In genomic region chr5:139970186-139970631, GRCm38 (mm10) we compare ENCODE assay signal across 9 mouse cellular contexts.
DNase-seq lines count a peak whose midpoint lies in the region; ATAC-seq and TF ChIP-seq lines count a peak whose summit lies in the region.
"Had no signal": no experiment of that assay in that cellular context is flagged by ENCODE, and none has a peak within 500 bp of the region (broad histone marks: within the 10 kb centered on the region; RNA-seq: fewer than 3 reads in every experiment).

No protein-coding gene starts in this region.

- H3K36me3 ChIP-seq in kidney, adult 2 months (ENCODE audit: control insufficient read depth, insufficient read depth, low read length), result no peaks in the 10 kb centered on the region
- no peaks in the 10 kb centered on the region for H3K36me3 ChIP-seq in kidney, embryonic 14.5 days (ENCODE audit: control insufficient read depth, insufficient read depth, low read length)
- H3K36me3 ChIP-seq in ES-E14 (ENCODE audit: control insufficient read depth, insufficient read depth, low read length, poor library complexity, severe bottlenecking), result no peaks in the 10 kb centered on the region
- H3K36me3 ChIP-seq: limb, embryonic 15.5 days had no signal

- peak; percentile 51 for TF ChIP-seq CTCF in kidney, adult 2 months (conservative IDR thresholded peaks at IDR 0.05; ENCODE audit: insufficient read depth, insufficient read length, low read depth, low read length)

- H3K9me3 ChIP-seq in kidney, embryonic 14.5 days (ENCODE audit: control insufficient read depth, low read length), result no peaks in the 10 kb centered on the region
- H3K9me3 ChIP-seq in ES-E14 (ENCODE audit: control insufficient read depth, insufficient read depth, low read depth, low read length), result no peaks in the 10 kb centered on the region
- H3K9me3 ChIP-seq: limb, embryonic 15.5 days had no signal

- no peak overlapping the region for H3K4me2 ChIP-seq in kidney, embryonic 14.5 days (replicated peaks; ENCODE audit: low read depth, low read length)
- H3K4me2 ChIP-seq: limb, embryonic 15.5 days had no signal

- no peak overlapping the region for H3K9ac ChIP-seq in kidney, embryonic 14.5 days (ENCODE audit: low read depth, low read length)
- H3K9ac ChIP-seq in ES-E14 (ENCODE audit: insufficient read depth, low read depth, low read length, poor library complexity, severe bottlenecking), result no peak overlapping the region
- H3K9ac ChIP-seq: limb, embryonic 15.5 days had no signal

- ATAC-seq in kidney, embryonic 14.5 days (ENCODE audit: low FRiP score, low TSS enrichment), result no peak
- ATAC-seq in common myeloid progenitor, adult 5-6 weeks (replicated peaks; ENCODE audit: low read depth, poor library complexity, severe bottlenecking), result peak; percentile 40
- no peak for ATAC-seq in inflammation-experienced regulatory T-cells, adult 6 months

- no peaks in the 10 kb centered on the region for H3K4me1 ChIP-seq in kidney, adult 2 months (ENCODE audit: control insufficient read depth, insufficient read depth, low read length)
- no peaks in the 10 kb centered on the region for H3K4me1 ChIP-seq in kidney, embryonic 14.5 days (ENCODE audit: control insufficient read depth, insufficient read depth, low read length)
- peaks cover 0 to 29% of the 10 kb centered on the region in 2 experiments; a peak in 2 of 4 replicates for H3K4me1 ChIP-seq in ES-E14 (ENCODE audit: control insufficient read depth in 2 of 2, insufficient read depth in 2 of 2, low read length in 2 of 2, poor library complexity in 1 of 2)

- WGBS in kidney, adult 2 months, result 18% methylated on average over 12 of the region's 12 CpGs
- WGBS in kidney, embryonic 14.5 days, result 46% methylated on average over 12 of the region's 12 CpGs

- in situ Hi-C loops in ES-E14 (cut with MboI; ENCODE audit: low sequenced_read_pairs in 2 of 2, unreplicated experiment in 2 of 2), result no loop called here

- no peaks in the 10 kb centered on the region for H3K27me3 ChIP-seq in kidney, adult 2 months (replicated peaks; ENCODE audit: control insufficient read depth, insufficient read depth, low read length)
- H3K27me3 ChIP-seq in kidney, embryonic 14.5 days (ENCODE audit: control insufficient read depth, insufficient read depth, low read length), result peaks cover 10% of the 10 kb centered on the region

- no peak for TF ChIP-seq POLR2A in kidney, adult 2 months (IDR thresholded peaks at IDR 0.05; ENCODE audit: low read depth, low read length)

- no peak overlapping the region for H3K4me3 ChIP-seq in kidney, adult 2 months (ENCODE audit: insufficient read depth, low read depth, low read length)
- H3K4me3 ChIP-seq in kidney, embryonic 14.5 days (ENCODE audit: low read length), result no peak overlapping the region
- no peak overlapping the region for H3K4me3 ChIP-seq in ES-E14 (ENCODE audit: insufficient read depth in 1 of 2, low read depth in 1 of 2, low read length in 2 of 2, poor library complexity in 1 of 2, severe bottlenecking in 1 of 2)
- H3K4me3 ChIP-seq: limb, embryonic 15.5 days had no signal

- peak; percentile 78 for DNase-seq in kidney, adult 2 months
- DNase-seq in 3T3-L1 (ENCODE audit: low read depth, low spot score) (peak; percentile 81), ES-E14 (ENCODE audit: low read depth, low spot score) (no peak)
- peak; percentile 55 to 76 for DNase-seq in kidney, postnatal 25 days
- DNase-seq in frontal cortex, postnatal 25 days (ENCODE audit: low spot score in 2 of 2), result no peak

- no peak overlapping the region for H3K27ac ChIP-seq in kidney, adult 2 months (ENCODE audit: insufficient read depth, low read depth, low read length)
- H3K27ac ChIP-seq in kidney, embryonic 14.5 days (ENCODE audit: low read depth, low read length), result no peak overlapping the region
- H3K27ac ChIP-seq in ES-E14 (ENCODE audit: insufficient read depth, low read depth, low read length, poor library complexity, severe bottlenecking), result no peak overlapping the region
- H3K27ac ChIP-seq: limb, embryonic 15.5 days had no signal

TF ChIP-seq in ES-E14, 5 proteins besides CTCF, POLR2A, EP300 and RAD21:
- TF ChIP-seq HCFC1 (IDR thresholded peaks at IDR 0.05; ENCODE audit: borderline replicate concordance, insufficient read depth, low read length), result no peak
- TF ChIP-seq MAFK (IDR thresholded peaks at IDR 0.05; ENCODE audit: insufficient read depth, low read depth, low read length), result peak; percentile 85

Comparison
In these comparisons a context has a peak if more than half of its experiments do, and no peak if none do; other contexts are left out.
1. DNase-seq: peak in kidney, adult 2 months (single experiment), 3T3-L1 (single experiment) and kidney, postnatal 25 days (2 of 2); none in ES-E14 (single experiment) and frontal cortex, postnatal 25 days (0 of 2).